Mouse (Mus musculus): ENCODE measurements around the gene Kif1b. TPM values are rescaled to one million over a fixed set of nuclear protein-coding genes. Genes with fewer than 3 reads are reported as not detected.
A peak's percentile ranks its signal among the peaks of the same experiment; 100 is the strongest.

Gene Kif1b
- polyA plus RNA-seq, 1 experiment from 2014 or later = 5.5 TPM

DNA sequence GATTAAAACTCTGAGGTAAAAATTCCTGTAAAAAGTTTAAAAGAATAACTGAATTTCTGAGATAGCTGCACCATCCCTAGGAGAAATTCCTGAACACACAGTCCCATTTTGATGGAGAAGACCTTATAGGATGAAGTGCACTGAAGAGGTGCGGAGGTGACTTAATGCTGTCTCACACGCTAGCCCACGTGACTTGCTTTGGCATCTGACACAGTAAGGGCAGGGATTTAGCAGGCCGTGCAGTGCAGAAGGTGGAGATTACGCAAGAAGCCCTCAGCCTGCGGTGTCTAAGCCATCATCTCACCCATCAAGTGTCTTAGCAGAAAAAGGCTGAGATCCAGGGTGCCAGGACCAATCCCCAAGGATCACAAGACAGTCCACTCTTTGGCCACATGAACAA, 146.3 kb downstream of the Kif1b start:
- Histone ChIP-seq H3K4me3 (ENCODE audit: low read depth, low read length) (no peak overlapping the region), H3K27ac (ENCODE audit: low read length) (no peak overlapping the region), H3K36me3 (ENCODE audit: control insufficient read depth, insufficient read depth) (peaks cover 27% of the 10 kb centered on the region), H3K27me3 (ENCODE audit: control insufficient read depth, insufficient read depth, low read depth, low read length) (no peaks in the 10 kb centered on the region), H3K4me1 (ENCODE audit: control insufficient read depth, low read depth, low read length) (peaks cover 8% of the 10 kb centered on the region), H3K9ac (ENCODE audit: low read depth, low read length) (no peak overlapping the region), H3K4me2 (ENCODE audit: low read depth, low read length) (no peak overlapping the region), H3K9me3 (replicated peaks; ENCODE audit: control insufficient read depth, low read length) (no peaks in the 10 kb centered on the region)
- ATAC-seq (ENCODE audit: low read depth) = no peak
- 68% methylated on average over 6 of the region's 6 CpGs for WGBS (ENCODE audit: insufficient replicate concordance)

DNA sequence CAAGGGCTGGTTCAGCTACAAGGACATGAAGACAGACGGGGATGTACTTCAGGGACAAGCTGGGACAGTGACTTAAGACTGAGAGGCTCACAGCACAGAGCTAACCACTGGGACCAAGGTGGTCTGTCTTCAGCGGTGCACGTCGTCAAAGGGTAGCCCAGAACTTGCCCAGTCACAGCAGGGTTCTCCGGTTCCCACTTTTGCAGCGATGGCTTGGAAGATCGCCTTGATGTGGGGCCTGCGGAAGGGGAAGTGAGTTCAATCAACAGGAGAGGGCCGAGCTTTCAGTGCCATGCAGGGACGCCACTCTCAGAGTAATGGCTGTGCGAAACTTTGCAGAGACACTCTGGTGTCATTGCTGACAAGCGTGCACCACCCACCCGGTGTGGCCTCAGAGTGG, 147.6 kb downstream of the Kif1b start:
- 79% methylated on average over 13 of the region's 13 CpGs for WGBS (ENCODE audit: insufficient replicate concordance)
- H3K27me3 ChIP-seq (ENCODE audit: control insufficient read depth, insufficient read depth, low read depth, low read length) = no peaks in the 10 kb centered on the region
- no peaks in the 10 kb centered on the region for H3K9me3 ChIP-seq (replicated peaks; ENCODE audit: control insufficient read depth, low read length)
- H3K27ac ChIP-seq (ENCODE audit: low read length) = no peak overlapping the region
- peaks cover 4% of the 10 kb centered on the region for H3K4me1 ChIP-seq (ENCODE audit: control insufficient read depth, low read depth, low read length)
- H3K9ac ChIP-seq (ENCODE audit: low read depth, low read length) = no peak overlapping the region
- no peak for ATAC-seq (ENCODE audit: low read depth)
- H3K4me2 ChIP-seq (ENCODE audit: low read depth, low read length) = no peak overlapping the region
- no peak overlapping the region for H3K4me3 ChIP-seq (ENCODE audit: low read depth, low read length)
- H3K36me3 ChIP-seq (ENCODE audit: control insufficient read depth, insufficient read depth) = peaks cover 37% of the 10 kb centered on the region

DNA sequence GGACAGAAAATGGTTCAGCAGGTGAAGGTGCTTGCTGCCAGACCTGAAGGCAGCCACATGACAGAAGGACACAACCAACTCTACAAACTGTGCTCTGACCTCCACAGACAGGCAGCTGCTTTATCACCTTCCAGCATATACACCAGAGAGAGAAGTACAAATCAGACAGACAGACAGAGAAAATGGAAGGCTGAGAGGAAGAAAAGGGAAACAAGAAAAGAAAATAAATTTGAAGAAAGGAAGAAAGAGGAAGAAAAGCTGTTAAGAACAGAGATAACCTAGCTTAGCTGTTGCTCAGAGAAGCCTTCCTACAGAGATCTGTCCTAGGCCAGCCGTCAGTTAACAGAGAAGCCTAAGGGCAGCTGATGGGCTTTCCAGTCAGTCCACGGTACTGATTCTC, 148.3 kb downstream of the Kif1b start:
- 73% methylated on average over 2 of the region's 2 CpGs for WGBS (ENCODE audit: insufficient replicate concordance)
- Histone ChIP-seq H3K27me3 (ENCODE audit: control insufficient read depth, insufficient read depth, low read depth, low read length) (no peaks in the 10 kb centered on the region), H3K4me2 (ENCODE audit: low read depth, low read length) (no peak overlapping the region), H3K9ac (ENCODE audit: low read depth, low read length) (no peak overlapping the region), H3K4me1 (ENCODE audit: control insufficient read depth, low read depth, low read length) (peaks cover 4% of the 10 kb centered on the region), H3K4me3 (ENCODE audit: low read depth, low read length) (no peak overlapping the region), H3K36me3 (ENCODE audit: control insufficient read depth, insufficient read depth) (peaks cover 39% of the 10 kb centered on the region), H3K27ac (ENCODE audit: low read length) (no peak overlapping the region), H3K9me3 (replicated peaks; ENCODE audit: control insufficient read depth, low read length) (no peaks in the 10 kb centered on the region)
- no peak for ATAC-seq (ENCODE audit: low read depth)

DNA sequence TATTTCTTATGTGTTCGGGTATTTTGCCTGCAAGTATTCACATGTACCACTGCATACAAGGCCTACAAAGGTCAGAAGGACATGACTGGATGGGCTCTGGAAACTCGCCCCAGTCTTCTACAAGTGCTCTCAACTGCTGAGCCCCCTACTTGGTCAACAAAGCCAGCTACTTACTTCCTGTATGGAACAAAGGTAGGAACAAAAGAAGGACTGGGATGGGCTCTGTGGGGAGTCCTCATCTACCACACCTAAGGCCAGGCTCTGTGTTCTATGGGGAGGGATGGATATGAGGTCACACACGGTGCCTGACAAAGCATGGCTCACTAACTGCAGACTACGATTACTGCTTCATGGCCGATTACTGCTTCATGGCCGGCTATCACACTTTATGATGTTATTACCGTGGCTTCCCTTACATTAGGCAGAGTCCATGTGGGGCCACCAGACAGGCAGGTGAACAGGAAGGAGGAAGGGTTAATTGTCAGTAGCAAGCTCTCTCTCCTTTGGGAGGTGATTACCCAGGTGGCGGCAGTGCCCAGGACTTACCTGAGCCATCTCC, 150.0 kb downstream of the Kif1b start:
- H3K27me3 ChIP-seq (ENCODE audit: control insufficient read depth, insufficient read depth, low read depth, low read length) = no peaks in the 10 kb centered on the region
- peaks cover 49% of the 10 kb centered on the region for H3K36me3 ChIP-seq (ENCODE audit: control insufficient read depth, insufficient read depth)
- H3K9me3 ChIP-seq (replicated peaks; ENCODE audit: control insufficient read depth, low read length) = no peaks in the 10 kb centered on the region
- no peak overlapping the region for H3K4me2 ChIP-seq (ENCODE audit: low read depth, low read length)
- no peak overlapping the region for H3K4me3 ChIP-seq (ENCODE audit: low read depth, low read length)
- no peak for ATAC-seq (ENCODE audit: low read depth)
- 78% methylated on average over 8 of the region's 8 CpGs for WGBS (ENCODE audit: insufficient replicate concordance)
- no peak overlapping the region for H3K9ac ChIP-seq (ENCODE audit: low read depth, low read length)
- peaks cover 4% of the 10 kb centered on the region; the same call in 1 of the 2 replicates for H3K4me1 ChIP-seq (ENCODE audit: control insufficient read depth, low read depth, low read length)
- H3K27ac ChIP-seq (ENCODE audit: low read length) = no peak overlapping the region

DNA sequence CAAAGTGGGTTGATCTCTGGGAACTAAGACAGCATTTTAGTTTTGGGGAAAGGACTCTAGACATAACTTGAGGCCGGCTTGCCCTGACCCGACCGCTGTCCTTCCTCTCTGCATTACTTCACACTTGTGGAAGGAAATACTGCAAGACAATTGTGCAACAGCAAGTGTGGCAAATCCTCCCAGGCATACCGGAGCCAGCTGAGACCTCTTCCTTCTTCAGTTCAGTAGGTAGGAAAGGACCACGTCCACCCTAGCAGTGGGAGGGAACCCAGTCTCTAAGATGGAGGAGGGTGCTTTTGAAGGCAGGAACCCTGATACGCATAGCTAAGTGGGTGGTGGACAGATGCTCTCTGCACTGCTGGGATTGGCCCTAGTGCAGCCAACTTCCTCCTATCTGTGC, 151.8 kb downstream of the Kif1b start:
- Histone ChIP-seq H3K4me2 (ENCODE audit: low read depth, low read length) (no peak overlapping the region), H3K9me3 (replicated peaks; ENCODE audit: control insufficient read depth, low read length) (no peaks in the 10 kb centered on the region), H3K27me3 (ENCODE audit: control insufficient read depth, insufficient read depth, low read depth, low read length) (no peaks in the 10 kb centered on the region), H3K36me3 (ENCODE audit: control insufficient read depth, insufficient read depth) (peaks cover 56% of the 10 kb centered on the region), H3K4me1 (ENCODE audit: control insufficient read depth, low read depth, low read length) (peaks cover under 1% of the 10 kb centered on the region; the same call in 1 of the 2 replicates), H3K27ac (ENCODE audit: low read length) (no peak overlapping the region), H3K4me3 (ENCODE audit: low read depth, low read length) (no peak overlapping the region), H3K9ac (ENCODE audit: low read depth, low read length) (no peak overlapping the region)
- 74% methylated on average over 6 of the region's 6 CpGs for WGBS (ENCODE audit: insufficient replicate concordance)
- peak; percentile 45 for ATAC-seq (ENCODE audit: low read depth)

DNA sequence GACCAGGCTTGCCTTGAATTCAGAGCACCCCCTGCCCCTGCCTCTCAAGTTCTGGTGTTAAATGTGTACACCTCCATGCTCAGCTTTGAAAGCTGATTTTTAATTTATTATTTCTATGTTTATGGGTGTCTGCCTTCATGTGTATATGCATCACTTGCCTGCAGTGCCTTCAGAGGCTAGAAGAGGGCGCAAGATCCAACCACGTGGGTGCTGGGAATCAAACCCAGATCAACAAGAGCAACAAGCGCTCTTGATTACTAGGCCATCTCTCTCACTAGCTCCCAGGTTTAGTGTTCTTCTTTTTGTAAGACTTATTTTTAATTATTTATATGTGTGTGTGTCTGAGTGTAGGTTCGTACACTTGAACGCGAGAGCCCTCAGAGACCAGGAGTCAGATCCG, 152.6 kb downstream of the Kif1b start:
- H3K27ac ChIP-seq (ENCODE audit: low read length) = no peak overlapping the region
- no peaks in the 10 kb centered on the region for H3K9me3 ChIP-seq (replicated peaks; ENCODE audit: control insufficient read depth, low read length)
- ATAC-seq (ENCODE audit: low read depth) = no peak
- WGBS (ENCODE audit: insufficient replicate concordance) = 85% methylated on average over 7 of the region's 7 CpGs
- H3K36me3 ChIP-seq (ENCODE audit: control insufficient read depth, insufficient read depth) = peaks cover 57% of the 10 kb centered on the region
- no peaks in the 10 kb centered on the region for H3K27me3 ChIP-seq (ENCODE audit: control insufficient read depth, insufficient read depth, low read depth, low read length)
- no peak overlapping the region for H3K4me2 ChIP-seq (ENCODE audit: low read depth, low read length)
- no peak overlapping the region for H3K4me3 ChIP-seq (ENCODE audit: low read depth, low read length)
- peaks cover 7% of the 10 kb centered on the region for H3K4me1 ChIP-seq (ENCODE audit: control insufficient read depth, low read depth, low read length)
- no peak overlapping the region for H3K9ac ChIP-seq (ENCODE audit: low read depth, low read length)

DNA sequence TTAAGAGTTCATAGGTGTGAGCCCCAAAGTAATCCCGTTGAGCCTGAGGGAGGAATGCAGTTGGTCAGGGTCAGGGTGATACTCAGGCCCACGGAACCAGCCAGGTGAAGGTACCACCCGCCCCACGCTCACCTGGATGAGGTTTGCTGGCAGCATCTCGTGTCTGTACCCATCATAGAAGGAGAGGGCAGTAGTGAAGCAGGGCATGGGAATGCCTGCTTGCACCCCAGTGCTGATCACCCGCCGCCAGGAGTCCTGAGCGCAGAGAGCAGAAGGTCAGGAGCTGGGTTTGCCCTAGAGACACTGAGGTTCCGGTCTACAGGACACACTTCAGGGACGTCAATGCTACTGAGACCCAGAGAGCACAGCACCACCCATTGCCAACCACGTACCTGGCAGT, 156.8 kb downstream of the Kif1b start:
- no peak for ATAC-seq (ENCODE audit: low read depth)
- 74% methylated on average over 11 of the region's 11 CpGs for WGBS (ENCODE audit: insufficient replicate concordance)
- peaks cover 27% of the 10 kb centered on the region for H3K36me3 ChIP-seq (ENCODE audit: control insufficient read depth, insufficient read depth)

DNA sequence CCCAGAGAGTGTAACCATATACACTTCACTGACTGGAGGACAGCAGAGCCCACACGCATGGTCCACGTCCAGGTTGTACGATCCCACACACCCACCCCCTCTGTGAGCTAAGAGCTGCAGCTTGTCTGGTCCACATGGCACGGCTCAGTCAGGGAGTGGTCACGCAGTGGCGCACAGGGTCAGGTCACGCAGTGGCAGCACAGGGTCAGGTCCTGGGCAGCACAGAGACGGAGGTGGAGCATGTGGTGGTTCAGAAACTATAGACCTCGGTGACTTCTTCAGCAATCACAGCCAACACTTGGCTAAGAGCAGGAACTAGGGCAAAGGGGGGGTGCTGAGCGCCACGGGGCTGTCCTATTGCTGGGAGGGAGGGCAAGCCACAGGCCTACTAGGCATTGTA, 157.2 kb downstream of the Kif1b start:
- Histone ChIP-seq H3K4me2 (ENCODE audit: low read depth, low read length) (no peak overlapping the region), H3K27ac (ENCODE audit: low read length) (peak overlapping the region; percentile 48; the same call in 1 of the 2 replicates), H3K9ac (ENCODE audit: low read depth, low read length) (no peak overlapping the region), H3K27me3 (ENCODE audit: control insufficient read depth, insufficient read depth, low read depth, low read length) (no peaks in the 10 kb centered on the region), H3K4me1 (ENCODE audit: control insufficient read depth, low read depth, low read length) (peaks cover 14% of the 10 kb centered on the region), H3K9me3 (replicated peaks; ENCODE audit: control insufficient read depth, low read length) (no peaks in the 10 kb centered on the region), H3K36me3 (ENCODE audit: control insufficient read depth, insufficient read depth) (peaks cover 24% of the 10 kb centered on the region), H3K4me3 (ENCODE audit: low read depth, low read length) (no peak overlapping the region)
- 68% methylated on average over 11 of the region's 11 CpGs for WGBS (ENCODE audit: insufficient replicate concordance)
- ATAC-seq (ENCODE audit: low read depth) = peak; percentile 64

More for the DNA sequence above, 156.8 kb downstream of the Kif1b start:
- peak overlapping the region; percentile 48; the same call in 1 of the 2 replicates for H3K27ac ChIP-seq (ENCODE audit: low read length)
- no peak overlapping the region for H3K4me3 ChIP-seq (ENCODE audit: low read depth, low read length)
- H3K9me3 ChIP-seq (replicated peaks; ENCODE audit: control insufficient read depth, low read length) = no peaks in the 10 kb centered on the region
- no peaks in the 10 kb centered on the region for H3K27me3 ChIP-seq (ENCODE audit: control insufficient read depth, insufficient read depth, low read depth, low read length)
- H3K4me1 ChIP-seq (ENCODE audit: control insufficient read depth, low read depth, low read length) = peaks cover 14% of the 10 kb centered on the region
- H3K9ac ChIP-seq (ENCODE audit: low read depth, low read length) = no peak overlapping the region
- H3K4me2 ChIP-seq (ENCODE audit: low read depth, low read length) = no peak overlapping the region

DNA sequence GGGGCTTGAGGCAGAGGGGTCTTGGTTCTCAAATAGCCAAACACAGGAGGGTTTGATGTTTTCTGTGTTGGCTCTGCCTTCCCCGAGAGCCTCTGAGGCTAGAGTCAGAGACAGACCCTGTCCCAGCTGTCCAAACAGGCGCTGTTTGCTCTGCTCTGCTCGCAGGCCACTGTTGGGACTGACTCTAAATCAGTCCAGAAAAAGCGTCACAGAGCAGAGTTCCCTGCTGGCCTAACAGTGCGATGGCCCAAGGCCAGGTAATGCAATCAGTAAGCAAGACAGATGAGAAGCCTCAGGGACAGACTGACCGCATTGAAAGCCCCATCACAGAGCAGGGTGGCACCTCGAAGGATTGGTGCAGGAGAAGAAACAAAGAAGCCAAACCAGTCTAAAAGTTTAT, 157.9 kb downstream of the Kif1b start:
- Histone ChIP-seq H3K27ac (ENCODE audit: low read length) (peak overlapping the region; percentile 58), H3K4me1 (ENCODE audit: control insufficient read depth, low read depth, low read length) (peaks cover 14% of the 10 kb centered on the region), H3K9ac (ENCODE audit: low read depth, low read length) (no peak overlapping the region), H3K9me3 (replicated peaks; ENCODE audit: control insufficient read depth, low read length) (no peaks in the 10 kb centered on the region), H3K4me2 (ENCODE audit: low read depth, low read length) (no peak overlapping the region), H3K36me3 (ENCODE audit: control insufficient read depth, insufficient read depth) (peaks cover 19% of the 10 kb centered on the region), H3K4me3 (ENCODE audit: low read depth, low read length) (no peak overlapping the region), H3K27me3 (ENCODE audit: control insufficient read depth, insufficient read depth, low read depth, low read length) (no peaks in the 10 kb centered on the region)
- 58% methylated on average over 7 of the region's 7 CpGs for WGBS (ENCODE audit: insufficient replicate concordance)
- peak; percentile 81 for ATAC-seq (ENCODE audit: low read depth)

Data from liver, embryonic 16.5 days (tissue).